Mouse (Mus musculus) brain, embryonic 14.5 days (tissue): Measurements from ENCODE around the gene 2310011J03Rik.

Experiments
- CTCF ChIP-seq: fragments of 200-500 bp; IDR thresholded peaks from 2 replicates; pipeline ENCODE4 v1.5.1; 2012; ENCODE audit warnings: inconsistent platforms, mild to moderate bottlenecking, moderate library complexity, borderline replicate concordance; ENCODE audit not compliant: insufficient read depth, insufficient read length; ENCODE audit errors: extremely low read depth
- POLR2A ChIP-seq: fragments of 200-500 bp; IDR thresholded peaks from 2 replicates; pipeline ENCODE4 v1.6.1; 2012; ENCODE audit warnings: mild to moderate bottlenecking, inconsistent platforms, borderline replicate concordance; ENCODE audit not compliant: poor library complexity, insufficient read depth, insufficient read length, severe bottlenecking; ENCODE audit errors: extremely low read depth

- TF ChIP-seq POLR2A (no peak), CTCF (no peak)
These were observed 35.1 kb upstream of the 2310011J03Rik start for GRCm38 (mm10) chr10:80355431-80355830.
